Mouse (Mus musculus) neural tube, embryonic 15.5 days (tissue): ENCODE measurements around the gene Colec11. TPM values are rescaled to one million over a fixed set of nuclear protein-coding genes. Genes with fewer than 3 reads are reported as not detected.
A peak's percentile ranks its signal among the peaks of the same experiment; 100 is the strongest.

ENCODE experiments used
- ATAC-seq: fragments of 200-750 bp; cut with Nextera tagmentation; 2 replicates; pipeline ENCODE4 v1.8.0; 2017; ENCODE audit warnings: mild to moderate bottlenecking, moderate TSS enrichment, moderate library complexity; ENCODE audit not compliant: low FRiP score
- H3K27ac ChIP-seq: fragments of 300-500 bp; sonication (generic); replicated peaks from 2 replicates; pipeline ENCODE4 v1.5.1; 2015; ENCODE audit warnings: mild to moderate bottlenecking, inconsistent platforms
- H3K27me3 ChIP-seq: fragments of 300-500 bp; sonication (generic); replicated peaks from 2 replicates; pipeline ENCODE4 v1.6.1; 2015; ENCODE audit warnings: inconsistent platforms
- H3K36me3 ChIP-seq: fragments of 300-500 bp; sonication (generic); 2 replicates; pipeline ENCODE4 v1.6.1; 2015; ENCODE audit warnings: inconsistent platforms
- H3K4me1 ChIP-seq: fragments of 300-500 bp; sonication (generic); 2 replicates; pipeline ENCODE4 v1.6.1; 2015; ENCODE audit warnings: inconsistent platforms
- H3K4me2 ChIP-seq: fragments of 300-500 bp; sonication (generic); 2 replicates; pipeline ENCODE4 v1.6.1; 2015; ENCODE audit warnings: inconsistent platforms, mild to moderate bottlenecking, moderate library complexity
- H3K4me3 ChIP-seq: fragments of 300-500 bp; sonication (generic); replicated peaks from 2 replicates; pipeline ENCODE4 v1.5.1; 2015; ENCODE audit warnings: mild to moderate bottlenecking, inconsistent platforms
- H3K9ac ChIP-seq: fragments of 300-500 bp; sonication (generic); replicated peaks from 2 replicates; pipeline ENCODE4 v1.6.1; 2015; ENCODE audit warnings: mild to moderate bottlenecking, inconsistent platforms
- H3K9me3 ChIP-seq: fragments of 300-500 bp; sonication (generic); replicated peaks from 2 replicates; pipeline ENCODE4 v1.6.1; 2016; ENCODE audit warnings: inconsistent platforms
- WGBS: fragments of 180-500 bp; shearing (Covaris S2); methylation state at CpG from one replicate; pipeline ENCODE4 v1.1.7; 2015; ENCODE audit warnings: mixed read lengths; 5-methylcytosine and 5-hydroxymethylcytosine counted together
- polyA plus RNA-seq: library from polyadenylated mRNA; unstranded; fragments of >200 nt; fragmentation: Nextera tagmentation; extraction: Ambion mirVana; gene quantifications from 2 replicates; pipeline ENCODE4 v1.2.1, GENCODE M21; 2015

Colec11 gene
- polyA plus RNA-seq, result 1.1 and 1.4 TPM in 2 replicates

DNA sequence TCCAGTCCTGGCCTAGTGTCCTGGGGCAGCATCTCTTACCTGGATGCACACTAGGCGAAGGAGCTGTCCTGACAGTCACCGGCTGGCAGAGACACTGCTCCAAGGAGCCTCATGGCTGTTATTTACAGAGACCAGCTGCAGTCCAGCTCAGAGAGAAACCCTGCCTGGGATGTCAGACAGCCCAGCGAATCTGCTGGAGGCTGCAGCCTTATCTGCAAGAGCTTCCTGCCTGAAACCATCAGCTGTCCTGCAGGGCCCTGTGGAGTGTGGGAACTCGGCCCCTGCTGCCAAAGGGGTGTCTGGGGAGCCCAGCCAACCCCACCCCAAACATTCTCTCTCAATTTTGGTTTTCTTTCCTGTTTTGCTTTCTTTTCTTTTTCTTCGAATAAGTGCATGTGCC lies at the start of gene Colec11:
TSS of gene Colec11 (minus strand) at position 183 of the 400 bp plus-strand sequence.
- 61% methylated on average over 5 of the region's 5 CpGs for WGBS
- no peaks in the 10 kb centered on the region for H3K4me1 ChIP-seq

DNA sequence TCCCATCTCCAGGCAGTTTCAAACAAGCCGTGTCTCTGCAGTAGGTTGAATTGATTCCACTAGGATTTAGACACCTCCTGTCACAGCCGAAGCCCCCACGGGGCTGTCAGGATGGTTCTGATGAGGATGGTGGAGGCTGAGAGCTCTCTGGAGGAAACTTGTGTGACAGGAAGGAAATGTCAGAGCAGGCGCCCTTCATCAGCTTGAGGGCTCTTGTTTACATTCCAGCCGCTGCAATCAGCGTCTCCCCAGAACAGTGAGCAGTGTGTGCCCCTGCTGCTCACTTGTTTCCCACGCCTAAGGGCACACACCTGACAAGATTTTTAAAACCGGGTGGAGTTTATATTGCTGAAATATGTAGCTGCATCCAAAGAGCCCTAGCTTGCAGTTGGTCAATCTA lies 44.1 kb upstream of the Colec11 start:
- Histone ChIP-seq H3K27ac (no peak overlapping the region), H3K36me3 (no peaks in the 10 kb centered on the region; the same call in 1 of the 2 replicates)
- WGBS, result 57% methylated on average over 8 of the region's 8 CpGs

More for the DNA sequence above, at the start of gene Colec11:
- no peak within 1 kb of the TSS for H3K27ac ChIP-seq
- ATAC-seq, result no peak
- H3K9me3 ChIP-seq, result no peaks in the 10 kb centered on the region
- peaks cover 4% of the 10 kb centered on the region for H3K36me3 ChIP-seq
- H3K4me2 ChIP-seq, result no peak within 1 kb of the TSS
- H3K4me3 ChIP-seq, result no peak within 1 kb of the TSS
- no peaks in the 10 kb centered on the region for H3K27me3 ChIP-seq
- H3K9ac ChIP-seq, result no peak within 1 kb of the TSS

DNA sequence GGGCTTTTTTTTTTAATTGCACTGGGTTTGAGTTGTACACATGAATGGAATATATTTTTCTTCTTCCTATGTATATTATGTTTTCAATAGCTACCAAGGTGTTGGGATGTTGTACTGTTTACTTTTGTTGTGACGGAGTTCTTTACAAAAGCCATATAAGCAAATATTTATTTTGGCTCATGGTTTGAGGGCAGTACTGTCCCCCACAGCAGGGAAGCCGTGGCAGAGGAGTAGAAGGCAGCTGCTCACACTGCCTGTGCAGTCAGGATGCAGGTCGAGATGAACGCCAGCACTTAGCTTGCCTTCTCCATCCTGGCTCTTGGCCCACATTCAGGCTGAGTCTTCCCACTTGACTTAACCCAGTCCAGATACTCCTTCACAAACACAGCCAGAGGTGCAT lies 43.6 kb upstream of the Colec11 start:
- Histone ChIP-seq H3K4me3 (no peak overlapping the region), H3K9ac (no peak overlapping the region), H3K9me3 (no peaks in the 10 kb centered on the region), H3K27ac (no peak overlapping the region), H3K36me3 (no peaks in the 10 kb centered on the region; the same call in 1 of the 2 replicates), H3K4me2 (no peak overlapping the region), H3K4me1 (no peaks in the 10 kb centered on the region), H3K27me3 (no peaks in the 10 kb centered on the region)
- ATAC-seq, result no peak
- 77% methylated on average over 4 of the region's 4 CpGs for WGBS

More for the DNA sequence above, 44.1 kb upstream of the Colec11 start:
- Histone ChIP-seq H3K9ac (no peak overlapping the region), H3K9me3 (no peaks in the 10 kb centered on the region), H3K4me1 (no peaks in the 10 kb centered on the region), H3K27me3 (no peaks in the 10 kb centered on the region), H3K4me2 (no peak overlapping the region), H3K4me3 (no peak overlapping the region)
- ATAC-seq, result no peak

DNA sequence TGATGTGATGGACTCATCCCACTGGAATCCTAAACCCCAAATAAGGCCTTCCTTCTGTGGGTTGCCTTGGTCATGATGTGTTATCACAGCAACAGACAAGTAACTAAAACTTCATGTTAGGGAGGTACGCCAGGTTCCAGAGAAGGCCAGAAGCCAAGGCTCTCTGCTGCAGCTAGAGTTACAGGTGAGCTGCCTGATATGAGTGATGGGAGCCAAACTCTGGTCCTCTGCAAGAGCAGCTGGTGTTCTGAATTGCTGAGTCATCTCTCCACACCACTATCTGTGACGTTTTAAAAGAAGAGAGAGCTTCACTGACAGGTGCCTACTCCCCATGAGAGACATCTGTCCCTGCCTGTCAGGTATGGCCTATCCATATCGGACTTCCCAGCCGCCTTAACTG lies 39.5 kb upstream of the Colec11 start:
- Histone ChIP-seq H3K4me1 (no peaks in the 10 kb centered on the region), H3K9ac (no peak overlapping the region), H3K27ac (no peak overlapping the region), H3K9me3 (no peaks in the 10 kb centered on the region), H3K36me3 (peaks cover 37% of the 10 kb centered on the region), H3K4me2 (no peak overlapping the region), H3K27me3 (no peaks in the 10 kb centered on the region), H3K4me3 (no peak overlapping the region)
- ATAC-seq, result no peak
- WGBS, result 87% methylated on average over 4 of the region's 4 CpGs

DNA sequence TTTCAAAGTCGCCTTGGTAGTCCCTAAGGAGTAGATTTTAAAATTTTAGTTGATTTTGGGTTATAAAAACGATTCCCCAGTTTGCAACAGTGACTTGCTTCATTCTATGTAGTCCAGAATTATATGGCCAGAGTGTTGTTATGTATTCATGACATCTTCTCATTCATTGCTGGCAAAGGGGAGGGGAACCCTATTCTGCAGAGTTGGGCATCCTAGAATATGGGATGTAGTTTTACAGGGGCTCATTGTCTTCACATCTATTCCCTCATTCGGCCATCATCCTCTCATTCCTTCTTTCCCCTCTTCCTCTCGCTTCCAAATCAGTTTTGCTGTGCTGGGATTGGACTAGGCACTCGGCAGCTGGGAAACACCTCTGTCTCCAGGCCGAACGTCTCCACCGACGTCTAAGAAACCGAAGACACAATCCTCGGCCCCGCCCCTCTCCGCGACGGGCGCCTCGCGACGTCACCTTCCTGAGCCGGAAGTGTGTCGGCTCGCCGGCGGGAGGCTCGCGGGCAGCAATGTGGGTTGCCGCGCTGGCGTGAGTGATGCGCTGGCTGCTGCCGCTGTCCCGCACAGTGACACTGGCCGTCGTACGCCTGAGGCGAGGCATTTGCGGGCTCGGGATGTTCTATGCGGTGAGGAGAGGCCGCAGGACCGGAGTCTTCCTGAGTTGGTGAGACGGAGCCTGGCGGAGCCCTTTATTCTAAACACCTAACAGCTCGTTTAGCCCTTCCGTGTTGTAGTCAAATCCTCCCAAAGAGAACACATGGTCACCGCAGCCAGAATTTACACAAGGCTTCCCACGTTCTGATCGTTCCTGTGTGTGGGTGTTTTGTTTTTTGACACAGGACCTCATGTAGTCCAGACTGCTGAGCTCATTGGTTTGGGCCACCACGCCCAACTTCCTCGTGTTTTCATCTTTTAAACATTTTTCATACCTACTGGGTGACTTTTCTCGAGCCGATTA lies 26.2 kb upstream of the Colec11 start, which contains the start of gene Rnaseh1:
TSS of gene Rnaseh1 (plus strand) at position 462 of the 970 bp plus-strand sequence.
- ATAC-seq, result peak; percentile 97
- peak within 1 kb of the TSS; percentile 89 for H3K27ac ChIP-seq
- peak within 1 kb of the TSS; percentile 78 for H3K9ac ChIP-seq
- H3K4me2 ChIP-seq, result peak within 1 kb of the TSS; percentile 78
- 2% methylated on average over 52 of the region's 52 CpGs for WGBS
- no peaks in the 10 kb centered on the region for H3K9me3 ChIP-seq
- 0 out of 2 replicates have a peak, but pooled peaks cover 8% of the 10 kb centered on the region for H3K27me3 ChIP-seq
- peaks cover 17% of the 10 kb centered on the region for H3K4me1 ChIP-seq
- peaks cover 11% of the 10 kb centered on the region for H3K36me3 ChIP-seq
- H3K4me3 ChIP-seq, result peak within 1 kb of the TSS; percentile 75

DNA sequence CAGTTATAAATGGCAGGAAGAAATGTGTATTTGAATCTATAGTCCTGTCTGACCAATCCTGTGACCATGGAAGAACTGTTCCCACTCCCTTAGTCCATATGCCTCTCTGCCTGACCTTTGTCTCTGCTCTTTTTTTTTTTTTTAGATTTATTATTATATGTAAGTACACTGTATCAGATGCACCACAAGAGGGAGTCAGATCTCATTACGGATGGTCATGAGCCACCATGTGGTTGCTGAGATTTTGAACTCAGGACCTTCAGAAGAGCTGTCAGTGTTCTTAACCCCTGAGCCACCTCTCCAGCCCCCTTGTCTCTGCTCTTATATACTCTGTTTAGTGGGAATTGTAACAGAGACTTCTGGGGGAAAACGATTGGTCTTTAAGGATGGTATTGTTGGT lies 15.6 kb upstream of the Colec11 start:
- Histone ChIP-seq H3K27me3 (0 out of 2 replicates have a peak, but pooled peaks cover 2% of the 10 kb centered on the region), H3K4me2 (no peak overlapping the region), H3K27ac (no peak overlapping the region), H3K9ac (no peak overlapping the region), H3K36me3 (peaks cover 2% of the 10 kb centered on the region), H3K9me3 (no peaks in the 10 kb centered on the region), H3K4me1 (peaks cover 17% of the 10 kb centered on the region), H3K4me3 (no peak overlapping the region)
- ATAC-seq, result no peak
- 82% methylated on average over 2 of the region's 2 CpGs for WGBS

DNA sequence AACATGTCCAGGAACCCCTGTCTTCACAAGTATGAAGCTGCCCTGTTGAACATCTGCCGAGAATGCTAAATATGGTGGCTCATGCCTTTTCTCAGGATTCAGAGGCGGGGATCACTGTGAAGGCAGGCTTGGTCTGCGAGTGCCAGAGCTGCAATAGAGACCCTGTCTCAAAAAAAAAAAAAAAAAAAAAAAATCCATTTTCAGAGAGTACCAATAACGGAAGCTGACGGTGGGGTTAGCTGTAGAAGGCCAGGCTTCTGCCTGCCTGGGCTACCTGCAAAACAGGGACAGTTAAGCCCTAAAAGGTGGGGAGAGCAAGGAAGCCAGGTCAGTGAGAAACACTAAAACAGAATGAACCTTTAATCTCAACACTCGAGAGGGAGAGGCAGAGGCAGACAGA lies 13.4 kb upstream of the Colec11 start:
- Histone ChIP-seq H3K36me3 (peaks cover 25% of the 10 kb centered on the region), H3K4me1 (peaks cover 38% of the 10 kb centered on the region), H3K4me2 (peak overlapping the region; percentile 67), H3K4me3 (peak overlapping the region; percentile 87), H3K9ac (no peak overlapping the region), H3K27ac (no peak overlapping the region), H3K9me3 (no peaks in the 10 kb centered on the region), H3K27me3 (no peaks in the 10 kb centered on the region)
- no peak for ATAC-seq
- 85% methylated on average over 6 of the region's 6 CpGs for WGBS

DNA sequence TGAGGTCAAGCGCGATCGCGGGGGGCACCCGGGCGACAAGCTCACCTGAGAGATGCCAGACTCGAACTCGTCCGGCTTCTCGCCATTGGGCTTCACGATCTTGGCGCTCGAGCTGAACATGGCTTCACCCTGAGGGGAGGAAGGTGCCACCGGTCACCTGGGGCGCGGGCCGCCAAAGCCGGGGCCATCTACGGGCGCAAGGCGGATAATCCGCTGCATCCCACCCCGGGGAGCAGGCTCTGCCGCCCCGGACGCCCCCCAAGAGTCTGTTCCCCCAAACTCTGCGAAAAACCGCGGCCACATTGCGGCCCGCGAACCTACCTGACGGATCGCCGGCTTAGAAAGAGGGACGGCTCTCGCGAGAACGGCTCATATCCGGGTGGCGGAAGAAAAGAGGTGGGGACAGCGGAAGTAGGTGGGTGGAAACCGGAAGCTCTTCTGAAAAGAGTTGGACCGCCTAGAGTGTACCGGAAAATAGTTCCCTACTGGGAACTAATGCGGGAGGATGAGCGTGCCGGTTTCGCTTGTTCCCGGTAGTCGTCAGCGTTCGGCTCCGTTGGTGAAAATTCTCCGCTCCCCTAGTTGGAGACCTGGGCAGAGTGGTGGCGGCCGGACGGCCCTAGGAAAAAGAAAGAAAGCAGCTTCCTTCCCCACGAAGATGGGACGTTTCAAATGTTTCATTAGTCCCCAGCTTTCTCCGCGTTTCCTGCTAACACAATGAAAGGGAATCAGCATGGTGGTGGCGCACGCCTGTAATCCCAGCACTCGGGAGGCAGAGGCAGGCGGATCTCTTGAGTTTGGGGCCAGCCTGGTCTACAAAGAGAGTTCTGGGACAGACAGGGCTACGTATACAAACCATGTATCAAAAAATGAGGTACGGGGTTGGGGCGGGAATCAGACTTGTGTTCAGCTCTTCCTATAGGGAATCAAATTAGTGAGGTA lies 12.6 kb upstream of the Colec11 start, which contains the start of gene Rps7:
TSS of gene Rps7 (minus strand) at position 419 of the 942 bp plus-strand sequence.
- H3K4me2 ChIP-seq, result peak within 1 kb of the TSS; percentile 67
- WGBS, result 6% methylated on average over 69 of the region's 69 CpGs
- H3K36me3 ChIP-seq, result peaks cover 32% of the 10 kb centered on the region
- ATAC-seq, result peak; percentile 97
- H3K4me1 ChIP-seq, result peaks cover 38% of the 10 kb centered on the region
- H3K27ac ChIP-seq, result peak within 1 kb of the TSS; percentile 92
- H3K9me3 ChIP-seq, result no peaks in the 10 kb centered on the region
- peak within 1 kb of the TSS; percentile 87 for H3K4me3 ChIP-seq
- H3K9ac ChIP-seq, result peak within 1 kb of the TSS; percentile 95
- no peaks in the 10 kb centered on the region for H3K27me3 ChIP-seq

DNA sequence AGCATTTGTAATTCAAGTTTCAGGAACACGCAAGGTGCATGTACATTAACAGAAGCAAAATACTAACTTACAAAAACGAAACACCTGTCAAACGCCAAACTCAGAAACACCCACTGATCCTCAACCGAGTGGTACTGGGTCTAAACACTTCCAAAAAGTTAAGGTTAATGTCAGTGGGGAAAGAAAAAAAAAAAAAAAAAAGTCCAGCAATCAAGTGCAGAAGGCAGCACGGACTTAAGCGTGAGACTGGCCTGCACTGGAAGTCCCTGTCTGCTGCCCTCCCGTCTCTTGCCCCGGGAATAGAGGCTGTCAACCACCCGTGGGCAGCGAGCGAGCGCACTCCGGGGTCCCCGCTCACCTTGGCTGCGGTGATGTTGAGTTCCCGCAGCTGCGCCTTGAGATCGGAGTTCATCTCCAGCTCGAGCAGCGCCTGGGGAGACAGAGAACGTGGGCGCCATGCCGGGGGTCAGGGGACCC lies 11.9 kb upstream of the Colec11 start:
- Histone ChIP-seq H3K9me3 (no peaks in the 10 kb centered on the region), H3K4me3 (peak overlapping the region; percentile 87), H3K4me1 (peaks cover 38% of the 10 kb centered on the region), H3K36me3 (peaks cover 39% of the 10 kb centered on the region), H3K9ac (peak overlapping the region; percentile 95), H3K27me3 (no peaks in the 10 kb centered on the region), H3K4me2 (peak overlapping the region; percentile 67), H3K27ac (peak overlapping the region; percentile 92)
- peak; percentile 51 for ATAC-seq
- 2% methylated on average over 23 of the region's 23 CpGs for whole genome bisulfite sequencing

DNA sequence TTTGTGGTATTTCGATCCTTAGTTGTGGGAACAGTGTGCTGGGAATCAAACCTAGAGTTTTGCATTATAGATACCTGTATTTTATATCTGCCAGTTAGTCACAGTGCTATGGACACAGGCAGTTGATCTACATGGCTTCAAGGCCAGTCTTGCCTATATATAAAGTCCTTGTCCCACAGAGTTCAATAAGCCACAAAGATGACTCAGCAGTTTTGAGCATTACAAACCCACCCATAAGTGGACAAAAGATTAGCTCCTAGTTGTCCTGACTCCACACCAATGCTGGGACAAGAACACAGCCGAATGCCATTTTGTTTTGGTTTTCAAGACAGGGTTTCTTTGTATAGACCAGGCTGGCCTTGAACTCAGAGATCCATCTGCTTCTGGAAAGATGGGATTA lies 5.3 kb upstream of the Colec11 start:
- no peak overlapping the region for H3K4me2 ChIP-seq
- H3K4me3 ChIP-seq, result no peak overlapping the region
- no peak for ATAC-seq
- no peaks in the 10 kb centered on the region for H3K9me3 ChIP-seq
- H3K36me3 ChIP-seq, result peaks cover 56% of the 10 kb centered on the region
- H3K9ac ChIP-seq, result no peak overlapping the region
- peaks cover 18% of the 10 kb centered on the region for H3K4me1 ChIP-seq
- H3K27ac ChIP-seq, result no peak overlapping the region
- WGBS, result 93% methylated on average over 2 of the region's 2 CpGs
- H3K27me3 ChIP-seq, result no peaks in the 10 kb centered on the region

DNA sequence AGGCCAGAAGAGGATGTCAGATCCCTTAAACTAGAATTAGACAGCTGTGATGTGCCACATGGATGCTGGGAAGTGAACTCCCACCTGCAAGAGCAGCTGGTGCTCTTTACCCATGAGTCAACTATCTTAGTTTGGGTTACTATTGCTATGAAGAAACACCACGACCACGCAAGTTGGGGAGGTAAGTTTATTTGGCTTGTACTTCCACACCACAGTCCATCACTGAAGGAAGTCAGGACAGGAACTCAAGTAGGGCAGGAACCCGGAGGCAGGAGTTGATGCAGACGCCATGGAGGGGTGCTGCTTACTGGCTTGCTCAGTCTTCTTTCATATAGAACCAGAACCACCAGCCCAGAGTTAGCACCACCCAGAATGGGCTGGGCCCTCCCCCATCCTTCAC lies 3.9 kb upstream of the Colec11 start:
- no peak overlapping the region for H3K27ac ChIP-seq
- H3K4me1 ChIP-seq, result peaks cover 5% of the 10 kb centered on the region
- no peak overlapping the region for H3K4me2 ChIP-seq
- no peaks in the 10 kb centered on the region for H3K27me3 ChIP-seq
- no peak for ATAC-seq
- no peak overlapping the region for H3K9ac ChIP-seq
- no peak overlapping the region for H3K4me3 ChIP-seq
- WGBS, result 75% methylated on average over 4 of the region's 4 CpGs
- H3K36me3 ChIP-seq, result peaks cover 43% of the 10 kb centered on the region
- H3K9me3 ChIP-seq, result no peaks in the 10 kb centered on the region
